Mouse (Mus musculus): ENCODE measurements around the gene Srsf5.

DNA sequence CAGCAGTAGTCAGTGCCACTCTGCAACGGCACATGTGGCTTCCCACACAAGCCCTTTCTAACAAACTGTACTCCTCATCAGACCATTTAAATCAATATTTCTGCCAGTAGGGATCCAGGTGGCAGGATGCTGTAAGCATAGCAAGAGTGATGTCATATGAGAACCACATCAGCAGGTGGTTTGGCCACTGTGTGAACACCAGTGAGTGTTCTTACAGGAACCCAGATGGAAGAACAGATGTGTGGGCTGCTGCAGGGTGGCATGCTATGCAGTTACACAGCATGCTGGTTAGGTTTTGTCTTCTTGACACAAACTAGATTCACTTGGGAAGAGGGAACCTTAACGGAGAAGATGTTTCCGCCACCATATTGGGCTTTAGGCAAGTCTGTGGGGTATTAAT is 3.4 kb upstream of the Srsf5 start:
- no peak for TF ChIP-seq CTCF (IDR thresholded peaks at IDR 0.05; ENCODE audit: extremely low read depth, insufficient read depth, insufficient read length, insufficient replicate concordance)
- TF ChIP-seq POLR2A (IDR thresholded peaks at IDR 0.05; ENCODE audit: low read depth, low read length) = no peak

All from spleen, adult 2 months (tissue).